Mouse (Mus musculus) heart, embryonic 11.5 days (tissue): ENCODE measurements around the gene Asb2. TPM values are rescaled to one million over a fixed set of nuclear protein-coding genes. Genes with fewer than 3 reads are reported as not detected.
A peak's percentile ranks its signal among the peaks of the same experiment; 100 is the strongest.

ENCODE experiments used
- ATAC-seq: fragments of 200-750 bp; cut with Nextera tagmentation; replicated peaks from 2 replicates; pipeline ENCODE4 v1.8.0; 2017; ENCODE audit warnings: moderate library complexity; ENCODE audit not compliant: insufficient number of reproducible peaks, low FRiP score, low TSS enrichment
- H3K27ac ChIP-seq: fragments of 300-500 bp; sonication (generic); 2 replicates; pipeline ENCODE4 v1.5.1; 2014; ENCODE audit warnings: mild to moderate bottlenecking, low read depth, low read length
- H3K27me3 ChIP-seq: fragments of 300-500 bp; sonication (generic); 2 replicates; pipeline ENCODE4 v1.6.1; 2014; ENCODE audit warnings: mild to moderate bottlenecking, low read length, mixed read lengths; ENCODE audit not compliant: control insufficient read depth, insufficient read depth
- H3K36me3 ChIP-seq: fragments of 300-500 bp; sonication (generic); 2 replicates; pipeline ENCODE4 v1.6.1; 2014; ENCODE audit warnings: mild to moderate bottlenecking, low read length, moderate library complexity, mixed read lengths; ENCODE audit not compliant: control insufficient read depth, insufficient read depth
- H3K4me1 ChIP-seq: fragments of 300-500 bp; sonication (generic); 2 replicates; pipeline ENCODE4 v1.6.1; 2014; ENCODE audit warnings: low read length; ENCODE audit not compliant: control insufficient read depth, insufficient read depth
- H3K4me2 ChIP-seq: fragments of 300-500 bp; sonication (generic); 2 replicates; pipeline ENCODE4 v1.6.1; 2014; ENCODE audit warnings: mild to moderate bottlenecking, moderate library complexity
- H3K4me3 ChIP-seq: fragments of 300-500 bp; sonication (generic); 2 replicates; pipeline ENCODE4 v1.5.1; 2014; ENCODE audit warnings: low read depth, low read length
- H3K9ac ChIP-seq: fragments of 300-500 bp; sonication (generic); 2 replicates; pipeline ENCODE4 v1.6.1; 2014; ENCODE audit warnings: mild to moderate bottlenecking, low read depth, low read length, moderate library complexity
- H3K9me3 ChIP-seq: fragments of 300-500 bp; sonication (generic); replicated peaks from 2 replicates; pipeline ENCODE4 v1.6.1; 2016; ENCODE audit warnings: low read length; ENCODE audit not compliant: control insufficient read depth
- WGBS: fragments of 180-500 bp; shearing (Covaris S2); extraction: QIAGEN DNeasy Blood & Tissue Kit; methylation state at CpG from one replicate; pipeline ENCODE4 v1.1.7; 2014; ENCODE audit not compliant: insufficient replicate concordance; 5-methylcytosine and 5-hydroxymethylcytosine counted together
- polyA plus RNA-seq: library from polyadenylated mRNA; unstranded; fragments of >200 nt; fragmentation: Nextera tagmentation; extraction: Ambion mirVana; gene quantifications from 2 replicates; pipeline ENCODE4 v1.2.1, GENCODE M21; 2014

Gene Asb2
- polyA plus RNA-seq, result 225 and 236 TPM in 2 replicates

GRCm38 (mm10) chr12:103355746-103356414, at the start of gene Asb2:
TSS of gene Asb2 (minus strand) at chr12:103356001.
- H3K4me3 ChIP-seq, result peak within 1 kb of the TSS; percentile 30
- 50% methylated on average over 14 of the region's 14 CpGs for WGBS
- ATAC-seq, result no peak
- no peaks in the 10 kb centered on the region for H3K36me3 ChIP-seq
- peak within 1 kb of the TSS; percentile 61; the same call in 1 of the 2 replicates for H3K9ac ChIP-seq
- peak within 1 kb of the TSS; percentile 77 for H3K27ac ChIP-seq
- H3K27me3 ChIP-seq, result no peaks in the 10 kb centered on the region
- H3K4me2 ChIP-seq, result peak within 1 kb of the TSS; percentile 52
- H3K9me3 ChIP-seq, result no peaks in the 10 kb centered on the region
- peaks cover 11% of the 10 kb centered on the region for H3K4me1 ChIP-seq

- no peak; the same call in 1 of the 2 replicates for ATAC-seq
- no peaks in the 10 kb centered on the region for H3K4me1 ChIP-seq
- H3K4me3 ChIP-seq, result no peak overlapping the region
- no peak overlapping the region for H3K27ac ChIP-seq
- WGBS, result 87% methylated on average over 18 of the region's 18 CpGs
- H3K36me3 ChIP-seq, result peaks cover 23% of the 10 kb centered on the region
- H3K4me2 ChIP-seq, result no peak overlapping the region
- no peaks in the 10 kb centered on the region for H3K27me3 ChIP-seq
- no peaks in the 10 kb centered on the region for H3K9me3 ChIP-seq
- H3K9ac ChIP-seq, result no peak overlapping the region
Observed at GRCm38 (mm10) chr12:103404131-103404530, 48.3 kb upstream of the Asb2 start.

- 65% methylated on average over 7 of the region's 7 CpGs for WGBS
- H3K36me3 ChIP-seq, result no peaks in the 10 kb centered on the region
- H3K27me3 ChIP-seq, result no peaks in the 10 kb centered on the region
- H3K4me1 ChIP-seq, result peaks cover 36% of the 10 kb centered on the region
- H3K4me3 ChIP-seq, result no peak overlapping the region
- no peak for ATAC-seq
- H3K27ac ChIP-seq, result no peak overlapping the region
- no peak overlapping the region for H3K9ac ChIP-seq
- no peak overlapping the region for H3K4me2 ChIP-seq
- H3K9me3 ChIP-seq, result no peaks in the 10 kb centered on the region
Observed at GRCm38 (mm10) chr12:103396751-103397150, 41.0 kb upstream of the Asb2 start.

- ATAC-seq, result no peak
- H3K4me2 ChIP-seq, result no peak overlapping the region
- H3K9ac ChIP-seq, result no peak overlapping the region
- no peak overlapping the region for H3K4me3 ChIP-seq
- 74% methylated on average over 12 of the region's 12 CpGs for WGBS
- H3K27me3 ChIP-seq, result no peaks in the 10 kb centered on the region
- H3K9me3 ChIP-seq, result no peaks in the 10 kb centered on the region
- no peaks in the 10 kb centered on the region for H3K36me3 ChIP-seq
- H3K4me1 ChIP-seq, result peaks cover 46% of the 10 kb centered on the region
- no peak overlapping the region for H3K27ac ChIP-seq
Observed at GRCm38 (mm10) chr12:103395486-103396275, 39.9 kb upstream of the Asb2 start.

- H3K9me3 ChIP-seq, result no peaks in the 10 kb centered on the region
- peaks cover 55% of the 10 kb centered on the region for H3K4me1 ChIP-seq
- ATAC-seq, result peak; percentile 80
- H3K9ac ChIP-seq, result 0 out of 2 replicates have a peak overlapping the region, but pooled peaks have one; percentile 44
- 0 out of 2 replicates have a peak overlapping the region, but pooled peaks have one; percentile 3 for H3K4me2 ChIP-seq
- H3K27ac ChIP-seq, result peak overlapping the region; percentile 68
- H3K4me3 ChIP-seq, result no peak overlapping the region
- 18% methylated on average over 6 of the region's 6 CpGs for WGBS
- no peaks in the 10 kb centered on the region for H3K36me3 ChIP-seq
- H3K27me3 ChIP-seq, result no peaks in the 10 kb centered on the region
Observed at GRCm38 (mm10) chr12:103393528-103393927, 37.7 kb upstream of the Asb2 start.

GRCm38 (mm10) chr12:103391098-103391497, 35.3 kb upstream of the Asb2 start:
- H3K4me3 ChIP-seq, result no peak overlapping the region
- peaks cover 45% of the 10 kb centered on the region for H3K4me1 ChIP-seq
- 58% methylated on average over 7 of the region's 7 CpGs for WGBS
- H3K27ac ChIP-seq, result peak overlapping the region; percentile 41; the same call in 1 of the 2 replicates
- H3K4me2 ChIP-seq, result peak overlapping the region; percentile 81
- no peak overlapping the region; the same call in 1 of the 2 replicates for H3K9ac ChIP-seq
- H3K27me3 ChIP-seq, result no peaks in the 10 kb centered on the region
- H3K36me3 ChIP-seq, result no peaks in the 10 kb centered on the region
- no peak for ATAC-seq
- no peaks in the 10 kb centered on the region for H3K9me3 ChIP-seq

GRCm38 (mm10) chr12:103389982-103390381, 34.2 kb upstream of the Asb2 start:
- ATAC-seq, result no peak
- Histone ChIP-seq H3K36me3 (no peaks in the 10 kb centered on the region), H3K9ac (peak overlapping the region; percentile 35; the same call in 1 of the 2 replicates), H3K27me3 (no peaks in the 10 kb centered on the region), H3K9me3 (no peaks in the 10 kb centered on the region), H3K4me3 (peak overlapping the region; percentile 77), H3K4me2 (peak overlapping the region; percentile 81), H3K4me1 (peaks cover 41% of the 10 kb centered on the region), H3K27ac (0 out of 2 replicates have a peak overlapping the region, but pooled peaks have one; percentile 15)
- WGBS, result 62% methylated on average over 4 of the region's 4 CpGs

- Histone ChIP-seq H3K9me3 (no peaks in the 10 kb centered on the region), H3K4me1 (peaks cover 41% of the 10 kb centered on the region), H3K27me3 (no peaks in the 10 kb centered on the region), H3K4me3 (peak overlapping the region; percentile 77), H3K36me3 (no peaks in the 10 kb centered on the region), H3K9ac (peak overlapping the region; percentile 87), H3K4me2 (peak overlapping the region; percentile 81), H3K27ac (peak overlapping the region; percentile 72)
- WGBS, result 49% methylated on average over 2 of the region's 2 CpGs
- no peak for ATAC-seq
Observed at GRCm38 (mm10) chr12:103389348-103389727, 33.5 kb upstream of the Asb2 start.
